Mouse (Mus musculus): Measurements from ENCODE around the gene Gm20388. TPM values are rescaled to one million over a fixed set of nuclear protein-coding genes. Genes with fewer than 3 reads are reported as not detected.
A peak's percentile ranks its signal among the peaks of the same experiment; 100 is the strongest.

Gm20388 gene
- total RNA-seq, 2 experiments from 2014 or later, result 1.3 to 8.5 TPM

DNA sequence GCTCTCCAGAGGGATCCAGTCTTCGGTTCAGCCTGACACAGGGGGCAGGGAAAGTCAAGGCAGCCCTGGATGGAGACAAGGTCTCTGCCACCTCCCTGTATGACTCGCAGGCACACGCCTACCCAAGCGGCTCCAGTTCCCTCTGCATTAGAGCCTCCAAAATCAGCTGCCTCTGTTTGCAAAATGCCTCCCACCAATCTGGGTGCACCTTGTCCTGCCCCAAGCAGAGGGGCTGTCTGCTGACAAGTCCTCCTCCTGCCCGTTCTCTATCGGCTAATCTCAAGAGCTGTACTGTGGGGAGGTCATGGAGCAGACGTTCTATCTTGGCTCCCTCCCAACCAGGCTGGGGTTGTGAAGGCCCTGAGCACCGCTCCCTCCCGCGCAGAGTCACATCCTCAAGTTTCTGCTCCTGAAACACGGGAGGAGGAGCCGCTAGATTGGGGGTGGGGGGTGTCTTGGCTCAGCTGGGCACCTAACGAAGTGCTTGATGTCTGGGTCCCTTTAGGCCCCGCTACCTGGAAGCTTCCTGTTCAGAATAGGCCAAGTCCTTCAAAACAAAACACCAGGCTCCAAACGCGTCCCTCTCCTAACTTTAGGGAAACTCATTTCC is 2564.4 kb downstream of the Gm20388 start:
- DNase-seq (ENCODE audit: low spot score in 2 of 2), result peak in 1 of 2 experiments; percentile 51

DNA sequence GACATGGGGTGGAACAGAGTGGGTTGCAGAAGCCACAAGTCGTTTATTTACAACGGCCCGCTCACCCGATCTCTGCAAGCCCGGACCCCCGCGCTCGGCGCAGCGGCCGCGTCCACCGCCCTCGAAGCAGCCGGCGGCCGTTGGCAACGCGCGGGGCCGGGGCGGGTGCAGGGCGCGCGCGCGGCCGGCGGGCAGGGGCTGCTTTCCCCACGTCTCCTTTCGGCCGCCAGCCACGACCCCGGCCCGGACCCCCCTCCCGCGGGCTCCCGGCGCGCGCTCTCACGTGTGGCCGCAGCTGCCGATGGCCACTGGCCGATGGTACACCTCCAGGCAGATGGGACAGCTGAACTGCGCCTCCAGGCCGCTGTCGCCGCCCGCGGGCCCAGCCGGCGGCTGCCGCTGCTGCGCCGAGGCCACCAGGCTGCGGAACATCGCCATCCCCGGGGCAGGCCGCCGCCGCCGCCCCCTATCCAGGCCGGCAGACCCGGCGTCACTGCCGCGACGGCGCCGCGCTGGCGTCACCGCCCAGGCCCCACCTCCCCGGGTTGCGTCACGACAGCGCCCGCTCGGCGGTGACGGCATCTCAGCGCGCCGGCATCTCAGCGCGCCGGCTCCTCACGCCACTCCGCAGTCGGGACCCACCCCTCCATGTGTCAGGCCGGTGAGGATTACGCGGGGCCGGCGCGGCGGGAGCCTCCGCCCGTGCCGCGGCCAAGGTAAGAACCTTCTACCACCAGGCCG is 2565.1 kb downstream of the Gm20388 start, which contains the start of the genes Rnf166 and Ctu2:
Gene Rnf166, minus strand, starts transcription at position 485 of the 741 bp plus-strand sequence.
Gene Ctu2, plus strand, starts transcription at position 564 of the 741 bp plus-strand sequence.
- DNase-seq (ENCODE audit: low spot score in 2 of 2), result peak; percentile 98

DNA sequence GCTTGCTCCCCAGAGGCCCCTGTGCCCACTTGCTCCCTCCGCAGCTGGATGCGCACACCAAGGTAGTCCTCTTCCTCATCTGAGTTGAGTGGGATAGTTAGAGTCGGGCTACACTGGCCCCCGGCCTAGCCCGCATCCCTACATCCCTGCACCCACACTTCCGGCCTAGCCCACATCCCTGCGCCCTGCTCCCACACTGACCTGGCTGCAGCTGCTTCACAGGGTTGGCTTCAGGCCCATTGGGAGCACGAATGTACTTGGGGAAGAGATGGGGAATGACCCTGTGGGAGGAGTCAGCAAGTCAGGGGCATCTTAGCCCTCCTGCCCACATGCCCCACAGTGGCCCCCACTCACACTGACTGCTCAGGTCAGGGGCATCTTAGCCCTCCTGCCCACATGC is 2571.8 kb downstream of the Gm20388 start:
- no peak for DNase-seq (ENCODE audit: low spot score in 2 of 2)

DNA sequence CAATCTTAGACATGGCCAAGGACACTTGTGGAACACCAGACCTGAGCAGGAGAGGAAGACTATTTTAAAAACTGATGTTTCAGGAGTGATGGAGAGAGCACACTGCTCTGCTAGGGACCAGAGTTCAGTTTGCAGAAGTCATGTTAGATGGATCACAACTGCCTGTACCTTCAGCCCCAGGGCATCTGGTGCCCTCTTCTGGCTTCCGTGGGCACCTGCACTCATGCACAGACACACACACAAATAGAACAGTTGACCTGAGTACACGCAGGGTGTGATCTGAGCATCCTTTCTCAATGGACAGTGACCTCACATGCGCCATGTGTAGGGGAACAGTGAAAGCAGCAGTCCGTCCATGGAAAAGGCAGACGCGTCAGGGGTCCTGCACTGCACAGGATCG is 2573.2 kb downstream of the Gm20388 start:
- no peak for DNase-seq (ENCODE audit: low spot score in 2 of 2)

DNA sequence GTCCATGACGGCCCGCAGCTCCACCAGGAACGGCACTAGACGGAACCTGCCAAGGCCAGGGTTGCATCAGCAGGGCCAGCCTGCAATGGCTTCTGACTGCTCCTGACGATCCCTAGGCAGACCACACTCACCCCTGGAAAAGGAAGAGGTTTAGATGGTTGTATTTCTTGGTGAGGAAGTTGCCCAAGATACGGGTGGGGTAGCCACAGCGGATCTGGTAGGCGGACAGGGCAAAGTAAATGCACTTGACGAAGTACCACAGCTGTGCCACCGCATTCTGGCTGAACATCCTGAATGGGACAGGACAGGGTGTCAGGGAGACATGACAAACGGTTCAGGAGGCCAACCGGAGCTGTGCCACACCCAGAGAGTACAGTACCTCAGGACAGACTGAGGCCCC is 2574.2 kb downstream of the Gm20388 start:
- DNase-seq (ENCODE audit: low spot score in 2 of 2), result no peak

DNA sequence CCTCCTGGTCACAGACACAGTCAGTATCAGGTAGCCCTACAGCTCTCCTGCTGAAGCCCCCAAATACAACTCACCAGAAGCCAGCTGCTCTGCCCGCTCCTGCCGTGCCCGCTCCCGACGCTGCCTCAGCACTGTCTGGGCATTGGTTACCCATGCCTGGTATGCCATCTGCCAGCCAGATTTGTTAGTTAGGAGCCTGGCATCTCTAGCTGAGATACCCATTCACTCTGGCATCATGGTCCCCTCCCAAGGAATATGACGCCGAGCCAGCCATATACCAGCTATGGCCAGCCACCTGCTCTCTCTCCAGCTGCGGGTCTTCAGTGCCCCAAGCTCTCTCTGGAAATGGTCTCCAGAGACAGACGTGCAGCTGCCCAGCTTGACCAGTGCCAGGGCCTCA is 2577.7 kb downstream of the Gm20388 start:
- DNase-seq (ENCODE audit: low spot score in 2 of 2), result no peak

DNA sequence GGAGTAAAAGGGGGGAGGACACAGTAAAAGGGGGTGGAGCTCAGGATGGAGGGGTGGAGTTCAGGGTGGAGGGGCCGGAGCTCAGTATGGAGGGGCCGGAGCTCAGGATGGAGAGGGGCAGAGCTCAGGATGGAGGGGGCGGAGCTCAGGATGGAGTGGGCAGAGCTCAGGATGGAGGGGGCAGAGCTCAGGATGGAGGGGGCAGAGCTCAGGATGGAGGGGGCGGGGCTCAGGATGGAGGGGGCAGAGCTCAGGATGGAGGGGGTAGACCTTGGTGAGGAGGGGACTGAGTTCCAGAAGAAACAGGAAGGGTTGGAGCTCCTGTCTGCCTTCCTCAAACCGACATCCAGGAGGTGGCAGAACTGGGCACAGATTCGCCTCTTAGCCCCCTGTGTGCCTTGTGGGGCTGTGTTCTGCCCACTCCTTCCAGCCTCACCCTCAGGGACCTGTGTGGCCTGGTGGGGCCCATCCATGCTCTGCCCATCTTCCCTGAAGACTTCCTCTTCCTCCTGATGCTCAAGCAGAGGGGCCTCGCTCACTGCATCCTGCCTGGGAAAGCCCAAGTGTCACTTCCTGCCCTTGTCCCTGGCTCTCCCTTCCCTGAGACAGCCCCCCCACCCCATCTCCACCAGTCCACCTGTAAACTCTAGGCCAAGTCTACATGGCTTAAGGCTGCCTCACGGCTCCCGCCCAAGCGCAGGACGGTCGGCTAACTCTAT is 2586.5 kb downstream of the Gm20388 start:
- DNase-seq (ENCODE audit: low spot score in 2 of 2), result no peak

DNA sequence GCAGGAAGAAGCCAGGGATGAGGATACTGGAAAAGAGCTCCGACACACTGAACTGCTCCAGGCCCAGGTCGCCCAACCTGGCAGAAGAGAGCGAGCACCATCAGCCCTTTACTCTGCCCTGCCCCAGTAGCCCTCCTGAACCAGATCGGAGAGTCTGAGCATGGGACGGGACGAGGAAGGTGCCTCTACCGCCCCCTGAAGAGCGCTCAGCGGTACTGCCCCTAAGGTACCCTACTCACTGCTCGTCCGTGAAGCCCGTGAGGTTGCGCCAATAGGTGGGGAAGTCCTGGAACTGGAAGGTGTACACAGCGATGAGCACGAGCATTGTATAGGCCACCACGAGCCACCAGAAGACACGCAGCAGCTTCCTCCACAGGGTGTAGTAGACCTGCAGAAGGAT is 2587.3 kb downstream of the Gm20388 start:
- no peak for DNase-seq (ENCODE audit: low spot score in 2 of 2)

DNA sequence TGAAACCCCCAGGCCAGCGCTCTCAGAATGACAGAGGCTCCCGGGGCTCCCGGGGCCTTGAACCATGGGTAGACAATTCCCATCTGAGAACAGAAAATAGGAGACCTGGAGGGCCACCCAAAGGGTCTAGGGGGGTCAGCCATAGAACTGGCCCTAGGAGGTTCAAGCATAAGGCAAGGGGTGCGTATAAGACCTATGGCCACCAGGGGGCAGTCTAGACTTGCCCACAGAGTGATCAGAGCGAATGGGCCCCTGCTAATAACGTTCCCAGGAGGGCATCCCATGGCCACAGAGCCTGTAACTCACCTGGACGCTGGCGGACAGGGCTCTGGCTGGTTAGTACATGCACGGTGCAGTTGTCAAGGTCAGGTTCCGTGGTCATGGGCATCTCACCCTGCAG is 2590.2 kb downstream of the Gm20388 start:
- peak; percentile 75 to 76 for DNase-seq (ENCODE audit: low spot score in 2 of 2)

DNA sequence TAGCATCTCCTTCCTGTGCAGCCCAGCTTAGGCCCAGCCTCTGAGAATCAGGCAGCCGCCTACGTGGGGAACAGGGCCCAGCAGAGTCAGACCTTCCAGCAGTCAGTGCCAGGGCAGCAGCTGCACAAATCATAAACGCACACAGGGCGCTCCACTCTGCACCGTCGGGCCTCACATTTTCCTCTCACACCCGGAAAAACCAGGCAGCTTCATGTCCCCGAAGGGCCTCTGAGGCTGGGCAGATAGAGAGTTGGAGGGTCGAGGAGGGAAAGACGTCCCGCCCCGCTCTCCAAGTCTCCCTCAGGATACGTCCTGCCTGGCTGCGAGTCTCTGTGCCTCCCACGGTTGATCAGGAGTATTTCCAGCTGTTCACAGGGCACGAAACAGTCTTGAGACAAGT is 2600.9 kb downstream of the Gm20388 start:
- DNase-seq (ENCODE audit: low spot score in 2 of 2), result no peak

DNA sequence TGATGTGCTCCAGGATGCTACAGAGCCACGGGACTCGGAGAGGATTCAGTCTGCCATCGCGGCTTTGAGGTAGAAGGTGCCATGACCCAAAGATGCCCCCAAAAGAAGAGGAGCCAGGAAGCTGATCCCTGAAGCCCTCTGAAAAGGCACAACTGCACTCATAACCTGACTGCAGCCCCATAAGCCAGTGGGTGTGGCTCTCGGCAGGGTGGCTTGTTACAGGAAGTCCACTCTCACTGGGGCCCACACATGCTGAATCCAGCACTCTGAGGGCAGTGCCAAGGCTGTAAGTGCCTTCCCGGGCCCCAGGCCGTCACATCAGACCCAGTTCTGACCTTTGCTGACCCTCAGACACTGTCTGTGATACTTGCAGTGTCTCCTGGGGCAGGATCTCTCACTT is 2601.8 kb downstream of the Gm20388 start:
- DNase-seq (ENCODE audit: low spot score in 2 of 2), result no peak

DNA sequence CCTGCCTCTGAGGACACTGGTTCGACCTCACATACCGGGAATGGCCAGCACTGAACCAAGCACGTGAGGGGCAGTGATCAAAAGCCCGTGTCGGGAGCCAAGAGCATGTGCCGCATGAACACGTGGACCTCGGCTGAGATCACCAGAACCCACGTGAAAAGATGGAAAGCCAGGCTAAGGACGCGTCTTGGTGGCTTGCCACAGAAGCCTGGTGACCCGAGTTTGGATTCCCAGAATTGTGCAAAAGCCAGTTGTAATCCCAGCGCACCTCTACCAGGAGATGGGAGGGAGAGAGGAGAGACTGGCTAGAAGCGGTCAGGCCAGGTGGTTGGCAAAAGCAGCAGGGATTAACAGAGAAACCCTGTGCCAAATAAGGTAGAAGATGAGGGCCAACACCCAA is 2605.1 kb downstream of the Gm20388 start:
- no peak for DNase-seq (ENCODE audit: low spot score in 2 of 2)

DNA sequence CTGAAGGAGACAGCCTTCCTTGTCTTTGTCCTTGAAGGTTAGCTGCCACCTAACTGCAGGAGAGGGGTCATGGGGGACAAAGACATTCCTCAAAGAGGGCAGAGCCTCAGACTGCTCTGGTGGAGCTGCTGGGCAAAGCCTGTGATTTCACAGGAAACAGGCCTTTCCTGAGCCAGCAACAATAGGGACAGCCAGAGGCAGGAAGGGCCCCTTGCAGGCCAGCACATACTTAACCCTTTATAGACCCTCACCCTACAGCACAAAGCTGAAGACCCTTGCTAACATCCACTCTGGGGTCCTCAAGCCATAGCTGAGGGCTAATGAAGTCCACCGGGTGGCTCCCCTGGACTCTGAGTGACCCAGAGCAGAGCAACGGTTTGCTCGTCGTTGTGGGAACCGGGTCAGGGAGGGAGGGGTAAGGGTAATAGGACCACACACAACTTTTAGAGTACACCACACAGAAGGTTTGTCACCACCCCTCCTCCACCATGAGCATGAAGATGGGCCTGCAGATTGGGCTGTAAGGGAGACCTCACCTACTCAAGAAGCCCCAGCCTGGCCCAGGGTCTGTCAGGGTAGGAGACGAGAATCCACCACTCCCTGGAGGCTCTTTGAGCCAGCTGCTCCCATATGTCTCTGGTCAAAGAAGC is 2607.0 kb downstream of the Gm20388 start:
- no peak for DNase-seq (ENCODE audit: low spot score in 2 of 2)

DNA sequence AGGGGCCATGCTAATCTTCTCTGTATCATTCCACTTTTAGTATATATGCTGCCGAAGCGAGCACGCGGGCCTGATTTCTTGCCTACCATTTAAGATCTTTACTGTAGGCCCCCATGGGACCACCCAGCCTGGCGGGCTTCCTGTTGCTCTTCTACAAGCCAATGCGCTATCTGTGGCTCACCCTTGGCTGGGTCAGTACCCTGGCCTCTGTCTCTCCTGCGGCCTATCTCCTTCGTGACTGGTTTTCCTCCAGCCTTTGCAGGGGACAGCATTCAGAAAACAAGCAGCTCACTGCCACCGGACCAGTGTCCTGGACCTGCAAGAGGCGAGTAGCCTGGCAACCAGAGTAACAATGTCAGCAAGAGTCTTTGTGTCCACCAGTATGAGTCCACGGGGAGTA is 2610.0 kb downstream of the Gm20388 start:
- DNase-seq (ENCODE audit: low spot score in 2 of 2), result no peak

DNA sequence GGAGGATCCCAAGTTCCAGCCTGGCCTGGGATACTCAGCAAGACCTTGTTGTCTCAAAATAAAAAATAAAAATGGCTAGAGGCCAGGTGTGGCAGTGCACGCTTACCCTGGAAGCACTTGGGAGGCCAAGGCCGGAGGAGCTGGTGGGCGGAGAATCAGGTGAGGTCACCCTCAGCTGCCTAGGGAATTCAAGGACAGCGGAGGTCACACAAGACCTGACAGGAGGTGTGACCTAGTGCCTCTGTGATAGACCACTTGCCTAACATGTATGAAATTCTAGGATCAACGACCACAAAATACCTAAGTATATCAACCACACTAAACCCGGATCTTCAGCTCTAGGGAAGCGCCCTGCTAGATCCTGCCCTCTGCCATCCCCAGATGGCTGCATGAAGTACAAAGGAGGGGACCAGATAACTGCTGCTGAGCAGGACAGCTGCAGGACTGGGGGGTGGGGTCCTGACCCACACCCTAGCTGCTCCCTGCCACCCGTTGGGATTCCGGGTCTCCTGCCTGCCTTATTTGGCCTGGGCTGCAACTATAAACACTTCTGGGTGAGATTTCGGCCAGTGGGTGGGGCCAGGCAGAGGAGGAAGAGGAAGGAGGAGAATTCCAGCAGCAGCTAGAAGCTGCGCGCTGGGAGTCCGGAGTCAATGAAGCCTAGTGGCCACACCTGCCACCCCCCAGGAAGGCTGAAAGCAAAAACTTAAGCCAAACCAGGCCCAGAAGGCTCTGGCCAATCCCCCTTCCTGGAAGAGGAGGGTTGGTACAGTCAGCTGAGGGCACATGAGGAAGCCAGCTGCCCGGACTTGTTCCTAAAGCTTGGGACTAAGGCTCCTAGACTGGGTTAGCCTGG is 2612.4 kb downstream of the Gm20388 start:
- DNase-seq (ENCODE audit: low spot score in 2 of 2), result no peak

DNA sequence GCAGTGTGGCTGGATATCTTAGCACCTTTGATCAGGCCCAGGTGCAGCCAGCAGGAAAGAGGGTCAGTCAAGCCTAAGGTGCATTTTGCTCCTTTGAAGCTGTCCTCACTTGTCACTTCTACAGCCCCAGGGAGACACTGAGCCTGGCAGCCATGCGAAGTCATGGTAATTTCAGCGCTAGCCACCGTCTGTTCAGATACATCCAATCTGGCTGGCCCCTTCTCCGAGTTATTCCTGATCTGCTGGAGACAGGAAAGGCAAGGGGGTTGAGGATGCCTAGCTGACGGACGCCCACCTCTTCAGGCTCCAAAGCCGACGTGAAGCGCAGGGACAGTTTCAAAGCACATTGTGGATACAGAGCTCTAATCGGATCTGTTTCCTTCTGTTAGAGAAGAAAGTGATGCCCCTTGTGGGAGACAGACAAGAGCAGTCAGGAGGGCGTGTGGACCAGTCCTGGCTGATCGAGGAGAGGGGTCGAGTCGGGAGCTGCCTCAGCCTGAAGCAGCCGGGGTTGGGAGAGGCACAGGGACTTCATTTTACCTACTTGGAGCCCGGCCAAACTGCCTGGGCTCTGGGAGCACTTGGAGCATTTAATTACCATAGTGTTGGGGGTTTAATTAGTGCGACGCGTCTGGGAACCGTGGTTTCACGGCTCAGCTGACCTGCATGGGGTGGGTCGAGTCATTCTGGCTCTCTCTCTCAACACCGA is 2613.2 kb downstream of the Gm20388 start:
- DNase-seq (ENCODE audit: low spot score in 2 of 2), result no peak

DNA sequence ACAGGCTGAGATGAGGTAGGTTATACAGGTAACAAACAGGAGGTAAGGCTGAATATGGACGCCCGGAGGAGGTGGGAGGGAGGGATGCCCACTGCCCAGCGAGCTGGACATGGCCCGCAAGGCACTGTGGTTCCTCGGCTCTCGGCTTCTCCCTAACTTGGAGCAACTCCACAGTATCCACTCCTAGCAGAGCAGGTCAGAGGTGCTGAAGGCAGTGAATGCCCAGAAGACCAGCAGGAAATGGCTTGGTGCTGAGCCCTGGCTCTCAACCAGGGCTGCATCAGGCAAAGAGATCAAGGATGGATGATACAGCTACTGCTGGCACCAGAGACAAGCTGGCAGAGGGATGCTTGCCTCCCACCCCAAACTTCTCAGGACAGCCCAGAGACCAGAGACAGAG is 2613.9 kb downstream of the Gm20388 start:
- DNase-seq (ENCODE audit: low spot score in 2 of 2), result no peak

DNA sequence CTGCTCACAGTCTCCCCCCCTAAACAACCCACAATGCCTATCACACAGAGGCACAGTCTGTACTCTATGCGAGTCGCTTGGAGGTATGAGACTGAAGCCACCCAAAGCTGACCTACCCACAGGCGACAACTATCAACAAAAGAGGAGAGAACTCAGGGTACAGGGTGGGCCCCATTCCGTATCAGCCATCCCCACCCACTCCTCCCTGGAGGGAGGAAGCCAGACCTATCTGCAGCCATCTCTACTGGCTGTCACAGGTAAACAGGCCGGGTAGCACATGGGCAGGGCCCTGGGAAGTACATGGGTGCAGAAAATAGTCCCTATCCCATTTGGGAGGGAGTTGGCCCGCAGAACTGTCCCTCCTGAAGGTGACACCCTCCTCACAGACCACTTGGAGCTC is 2614.4 kb downstream of the Gm20388 start:
- DNase-seq (ENCODE audit: low spot score in 2 of 2), result no peak

DNA sequence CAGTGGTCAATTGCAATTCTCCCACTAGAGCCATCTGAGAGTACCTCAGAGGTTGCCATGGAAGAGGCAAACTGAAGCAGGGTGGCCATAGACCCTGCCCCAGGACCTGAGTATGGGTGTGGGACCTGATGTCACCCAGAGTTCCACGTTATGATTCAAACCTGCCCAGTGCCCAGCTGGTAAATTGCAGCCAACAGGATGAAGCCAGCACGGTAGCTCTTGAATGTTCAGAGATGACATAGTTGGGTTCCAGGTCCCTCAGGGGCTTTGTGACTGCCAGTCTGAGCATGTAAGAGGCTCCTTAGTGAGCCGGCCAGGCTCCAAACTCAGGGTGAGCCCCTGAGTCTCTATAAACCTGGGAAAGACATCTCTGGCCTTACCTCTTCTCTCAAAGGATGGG is 2615.4 kb downstream of the Gm20388 start:
- DNase-seq (ENCODE audit: low spot score in 2 of 2), result no peak

DNA sequence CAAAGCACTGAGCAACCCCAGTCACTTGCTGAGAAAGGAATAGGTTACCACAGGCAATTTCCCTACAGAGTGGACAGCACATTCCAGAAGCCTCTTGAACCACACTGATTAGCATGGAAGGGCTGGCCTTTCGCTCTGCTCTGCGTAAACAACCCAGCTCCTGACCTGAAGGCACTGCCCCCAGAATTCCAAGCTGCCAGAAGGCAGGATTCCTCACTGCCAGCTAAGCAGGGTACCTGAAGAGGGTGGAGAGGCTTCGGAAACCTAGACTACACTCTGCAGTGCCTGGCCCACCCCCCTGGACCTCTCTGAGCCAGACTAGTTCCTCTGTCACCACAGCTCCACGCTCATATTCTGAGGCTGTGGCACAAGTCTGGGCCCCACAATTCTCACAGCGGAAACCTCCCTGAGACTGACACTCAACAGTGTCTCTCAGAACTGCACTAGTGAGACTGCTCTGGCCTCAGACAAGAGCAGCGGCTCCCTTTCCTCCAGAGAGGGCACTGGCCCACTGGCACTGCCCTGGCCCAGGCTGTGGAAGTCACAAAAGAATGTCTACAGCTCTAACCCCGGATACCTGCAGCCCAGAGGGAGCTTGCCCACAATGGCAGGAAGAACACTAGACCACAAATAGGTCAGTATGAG is 2616.0 kb downstream of the Gm20388 start:
- DNase-seq (ENCODE audit: low spot score in 2 of 2), result no peak

All from adrenal gland, adult 18-20 months (tissue).